Mouse (Mus musculus): ENCODE measurements around the gene S100g.

The S100g gene

DNA sequence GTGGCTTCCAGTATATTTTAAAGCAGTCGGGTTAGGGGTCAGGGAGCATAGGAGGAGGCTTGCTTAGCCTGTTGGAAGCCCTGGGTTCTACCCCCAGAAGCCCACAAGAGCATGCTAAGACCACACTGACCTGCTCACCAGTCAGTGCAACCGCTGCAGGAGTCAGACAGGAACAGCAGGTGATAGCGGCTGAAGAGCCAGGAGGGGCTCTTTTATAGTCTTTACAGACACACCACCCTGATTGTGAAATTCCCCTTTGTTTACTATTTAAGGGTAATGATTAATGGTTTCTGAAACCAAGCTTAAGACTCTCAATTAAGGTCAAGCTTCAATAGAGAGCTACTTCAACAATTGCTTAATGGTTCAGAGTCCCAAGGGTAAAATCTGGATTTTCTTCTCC lies at the start of gene S100g:
TSS of gene S100g (minus strand) at position 217 of the 400 bp plus-strand sequence.
- no peak for DNase-seq

DNA sequence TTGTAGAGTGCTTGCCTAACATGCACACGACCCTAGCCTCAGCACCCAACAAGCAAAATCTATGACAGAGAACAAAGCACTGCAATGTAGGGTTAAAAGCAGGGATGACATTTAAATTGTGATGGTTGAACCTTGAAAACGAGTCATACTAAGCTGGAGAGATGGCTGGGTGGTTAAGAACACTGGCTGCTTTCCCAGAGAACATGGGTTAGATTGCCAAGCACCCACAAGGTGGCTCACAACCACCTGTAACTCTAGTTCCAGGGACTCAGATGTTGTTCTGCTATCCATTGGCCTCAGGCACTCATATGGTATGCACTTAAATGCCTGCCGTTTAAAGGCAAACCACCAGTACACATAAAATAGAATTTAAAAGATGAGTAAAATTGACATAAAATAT lies 27.7 kb upstream of the S100g start:
- DNase-seq: no peak

DNA sequence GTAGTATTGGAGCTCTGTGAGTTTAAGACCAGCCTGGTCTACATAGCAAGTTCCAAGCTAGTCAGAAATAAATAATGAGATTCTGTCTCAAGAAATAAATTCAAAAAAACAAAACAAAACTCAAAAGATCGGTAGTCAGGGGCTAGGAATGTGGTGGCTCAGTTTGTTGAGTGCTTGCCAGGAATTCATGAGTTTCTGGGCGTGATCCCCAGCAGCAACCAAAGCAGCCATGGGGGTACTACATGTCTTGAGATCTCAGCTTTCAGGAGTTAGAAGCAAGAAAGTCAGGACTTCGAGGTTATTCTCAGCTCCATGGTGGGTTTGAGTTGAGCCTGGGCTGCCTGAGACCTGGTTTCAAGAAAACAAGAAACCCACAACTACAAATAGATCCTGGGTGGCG lies 27.0 kb upstream of the S100g start:
- no peak for DNase-seq

DNA sequence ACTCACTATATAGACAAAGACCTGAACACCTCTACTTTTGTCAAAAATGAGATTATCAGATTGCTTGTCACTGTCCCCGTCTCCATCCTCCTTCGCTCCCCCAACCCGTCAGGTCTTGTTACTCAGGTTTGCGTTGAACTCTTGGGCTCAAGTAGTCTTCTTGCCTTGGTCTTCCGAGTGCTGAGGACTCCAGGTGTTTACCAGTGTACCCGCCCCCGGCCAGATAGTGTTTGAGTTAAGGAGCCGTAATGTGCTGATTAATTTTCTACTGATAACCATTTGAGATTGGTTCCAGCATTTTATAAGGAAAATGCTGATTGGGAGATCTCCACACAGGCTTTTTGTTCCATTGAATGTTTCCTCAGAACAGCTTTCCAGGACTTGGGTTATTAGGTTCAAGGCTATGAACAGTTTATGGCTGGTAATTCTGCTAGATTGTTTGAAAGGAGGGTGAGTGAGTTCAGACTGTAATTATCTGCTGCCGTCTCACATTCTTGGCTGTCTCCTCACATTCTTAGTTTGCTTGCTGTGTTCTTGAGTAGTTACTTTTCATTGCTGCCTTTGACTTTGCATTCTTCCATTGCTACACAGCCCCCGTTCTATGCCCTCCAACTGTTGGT lies 22.6 kb upstream of the S100g start:
- DNase-seq: no peak

DNA sequence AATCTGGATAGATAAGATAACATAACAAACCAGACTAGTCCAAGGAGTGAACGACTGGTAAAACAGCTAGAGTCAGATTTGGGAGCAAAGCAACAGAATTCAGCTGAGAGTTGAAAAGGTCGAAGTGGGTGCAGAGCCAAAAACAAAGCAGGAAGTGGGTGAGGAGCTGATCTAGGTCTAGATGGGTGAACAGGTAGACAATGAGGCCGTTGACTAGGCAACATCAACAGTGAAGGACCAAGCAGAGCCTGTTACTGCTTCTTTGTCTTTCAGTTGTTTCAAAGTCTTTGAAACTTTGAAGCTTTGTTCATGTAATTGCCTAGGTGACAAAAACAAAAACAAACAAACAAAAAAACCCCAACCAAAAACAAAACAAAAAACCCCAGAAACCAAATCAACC lies 11.8 kb upstream of the S100g start:
- DNase-seq: no peak

DNA sequence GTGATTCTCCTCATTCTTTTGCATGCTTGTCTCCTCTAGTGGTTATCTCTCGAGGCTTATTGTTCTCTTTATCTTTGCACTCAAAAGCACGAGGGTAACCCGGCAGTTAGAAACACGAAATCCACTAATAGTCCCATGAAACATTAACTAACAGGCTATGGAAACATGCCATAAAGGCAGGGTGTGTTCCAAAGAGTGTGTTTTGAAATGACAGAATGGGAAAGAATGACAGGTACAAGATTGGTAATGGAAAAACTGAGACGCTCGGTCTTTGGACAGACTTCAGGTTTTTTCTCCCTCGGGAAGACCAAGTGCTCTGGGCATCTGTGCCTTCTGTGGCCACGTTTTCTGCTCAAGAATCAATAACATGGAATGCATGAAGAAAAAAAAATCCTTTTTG lies 3.1 kb upstream of the S100g start:
- no peak for DNase-seq

- no peak for DNase-seq
Observed at GRCm38 (mm10) chrX:162963840-162964239, 559 bp downstream of the S100g start.

GRCm38 (mm10) chrX:162957921-162958320 lies 6.5 kb downstream of the S100g start:
- DNase-seq: no peak

GRCm38 (mm10) chrX:162949811-162950439 lies 14.5 kb downstream of the S100g start:
- DNase-seq: peak; percentile 6 to 37

DNA sequence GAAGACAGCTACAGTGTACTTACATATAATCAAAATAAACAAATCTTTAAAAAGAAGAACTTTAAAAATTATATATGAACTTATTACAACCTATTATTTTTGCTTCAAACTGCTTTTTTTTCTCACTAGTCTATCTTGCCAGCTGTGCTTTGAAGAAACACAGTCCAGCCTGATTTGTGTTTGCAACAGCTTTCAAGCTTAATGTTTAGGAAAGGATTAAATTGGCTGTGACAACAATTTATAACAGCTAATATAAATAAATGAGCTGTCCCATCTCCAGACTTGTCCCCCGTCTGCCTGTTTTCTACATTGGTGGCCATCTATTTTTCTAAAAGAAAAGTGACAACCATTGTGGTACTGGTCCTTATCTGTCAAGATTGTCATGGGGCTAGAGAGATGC lies 22.4 kb downstream of the S100g start:
- no peak for DNase-seq

GRCm38 (mm10) chrX:162931467-162931866 lies 32.9 kb downstream of the S100g start:
- no peak for DNase-seq

DNA sequence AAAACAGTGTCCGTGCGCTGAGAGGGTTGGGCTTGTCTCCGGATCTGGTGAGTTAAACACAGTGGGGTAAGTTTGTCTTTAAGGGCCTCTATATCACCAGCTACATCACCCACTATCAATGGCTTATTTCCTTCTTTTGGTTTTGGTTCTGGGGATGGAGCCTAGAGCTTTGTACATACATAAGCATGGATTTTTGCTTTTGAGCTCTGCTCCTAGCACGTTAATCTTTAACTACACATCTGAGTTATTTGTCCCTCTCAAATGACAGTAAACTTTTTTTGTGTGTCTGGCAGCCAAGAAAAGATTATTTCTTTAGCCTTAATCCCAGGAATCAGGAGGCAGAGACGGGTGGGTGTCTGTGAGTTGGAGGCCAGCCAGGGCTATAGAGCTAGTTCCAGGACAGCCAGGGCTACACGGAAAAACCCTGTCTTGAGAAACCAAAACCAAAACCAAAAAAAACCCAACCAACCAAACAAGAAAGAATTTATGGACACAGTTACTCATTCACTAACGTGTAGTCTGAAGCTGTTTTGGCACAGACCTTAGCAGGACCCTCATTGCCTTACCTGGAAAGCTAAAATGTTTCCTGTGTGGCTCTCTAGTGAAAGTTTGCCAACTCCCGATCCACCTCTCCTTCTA lies 42.8 kb downstream of the S100g start:
- DNase-seq: no peak

DNA sequence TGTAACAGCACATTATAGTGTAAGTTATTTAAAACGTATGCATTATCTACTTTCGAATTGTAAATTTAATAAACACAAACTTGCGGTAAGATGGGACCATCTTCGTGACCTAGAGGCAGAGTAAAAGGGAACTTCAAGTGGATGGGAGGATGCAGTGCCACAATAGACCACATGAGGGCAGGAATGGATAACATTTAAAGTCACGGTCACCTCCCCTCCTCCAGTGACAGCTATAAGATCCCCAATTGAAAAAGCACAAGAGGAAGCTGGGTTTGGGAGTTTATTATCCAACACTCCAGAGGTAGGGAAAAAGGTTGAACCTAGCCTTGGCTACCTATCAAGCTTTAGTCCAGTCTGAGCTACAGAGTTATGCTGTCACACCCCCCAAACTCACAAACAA lies 48.7 kb downstream of the S100g start:
- peak; percentile 34 to 59 for DNase-seq

GRCm38 (mm10) chrX:162913651-162914050 lies 50.7 kb downstream of the S100g start:
- no peak for DNase-seq

Data from cerebellum, postnatal 36 days (tissue).